Mouse (Mus musculus): ENCODE data around the gene Ppat.

Ppat gene

DNA sequence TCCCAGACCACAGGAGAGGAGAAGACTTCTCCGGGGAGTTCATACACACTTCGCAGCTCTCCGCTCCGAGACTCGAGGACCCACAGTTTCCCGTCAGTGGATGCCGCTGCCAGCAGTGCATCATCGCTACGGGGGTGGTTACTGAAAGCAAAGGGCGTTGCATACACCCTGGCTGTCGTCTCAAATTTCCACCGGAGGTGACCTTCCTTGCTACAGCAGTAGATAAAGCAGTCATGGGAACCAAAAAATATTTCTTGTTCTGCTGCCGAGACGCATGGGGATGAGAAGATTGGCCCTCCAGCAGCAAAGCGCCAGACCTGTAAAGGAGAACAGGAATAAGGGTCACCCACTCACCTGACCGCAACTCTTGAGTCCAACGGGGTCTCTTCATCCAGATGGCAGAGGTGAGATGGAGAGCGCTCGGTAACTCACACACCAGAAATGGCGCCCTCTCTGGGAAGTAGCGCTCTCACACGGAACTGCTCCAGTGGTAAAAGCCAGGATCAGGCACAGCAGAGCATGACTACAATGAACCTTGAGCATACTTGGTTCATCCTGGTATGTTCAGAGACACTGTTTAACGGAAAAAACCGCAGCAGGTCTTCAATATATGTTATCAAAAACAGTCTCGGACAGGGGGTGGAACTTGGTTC lies 75.1 kb downstream of the Ppat start:
- no peak for DNase-seq (ENCODE audit: low spot score)

DNA sequence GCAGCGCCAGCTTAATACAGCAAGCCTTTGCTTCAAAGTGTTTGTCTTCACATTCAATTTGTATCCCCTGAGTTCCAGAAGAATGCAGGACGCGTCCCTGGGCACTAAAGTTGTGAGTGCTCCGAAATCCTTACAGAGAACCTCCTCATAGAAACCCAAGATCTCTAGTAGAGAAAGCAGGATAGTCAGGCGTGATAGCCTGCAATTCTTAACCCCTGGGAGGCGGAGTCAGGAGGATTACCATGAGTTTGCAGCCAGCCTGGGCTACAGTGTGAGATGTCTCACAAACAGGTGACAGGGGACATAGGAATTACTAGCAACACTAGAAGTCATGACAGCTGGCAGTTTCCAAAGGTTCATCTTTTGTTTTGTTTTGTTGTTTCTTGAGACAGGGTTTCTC lies 81.8 kb downstream of the Ppat start:
- DNase-seq (ENCODE audit: low spot score), result no peak

DNA sequence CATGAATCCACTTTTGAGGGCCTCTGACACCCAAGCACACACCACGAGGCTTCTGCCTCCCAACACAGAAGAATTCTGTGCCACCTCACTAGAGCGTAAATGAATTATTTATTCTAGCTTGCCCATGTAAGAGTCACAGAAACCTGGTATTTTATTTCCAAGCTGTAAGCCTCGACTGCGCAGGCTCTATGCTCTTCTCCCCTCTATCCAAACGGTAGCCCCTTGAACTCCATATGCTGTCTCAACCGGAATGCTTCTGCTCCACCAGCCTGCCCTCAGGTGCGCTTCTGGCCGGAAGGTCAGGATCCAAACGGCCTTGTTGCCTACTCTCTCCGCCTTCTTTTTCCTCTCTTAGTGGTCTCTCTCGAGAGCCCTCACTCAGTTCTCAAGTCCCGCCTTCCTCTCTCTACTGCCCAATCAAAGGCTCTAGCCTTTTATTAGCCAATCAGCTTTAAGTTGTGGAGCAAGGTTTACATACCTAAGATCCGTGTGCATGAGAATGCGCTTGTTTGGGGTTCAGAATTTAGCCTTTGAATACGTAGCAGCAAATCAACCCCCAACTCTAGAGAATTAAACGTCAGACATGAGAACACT lies 82.6 kb downstream of the Ppat start:
- no peak for DNase-seq (ENCODE audit: low spot score)

DNA sequence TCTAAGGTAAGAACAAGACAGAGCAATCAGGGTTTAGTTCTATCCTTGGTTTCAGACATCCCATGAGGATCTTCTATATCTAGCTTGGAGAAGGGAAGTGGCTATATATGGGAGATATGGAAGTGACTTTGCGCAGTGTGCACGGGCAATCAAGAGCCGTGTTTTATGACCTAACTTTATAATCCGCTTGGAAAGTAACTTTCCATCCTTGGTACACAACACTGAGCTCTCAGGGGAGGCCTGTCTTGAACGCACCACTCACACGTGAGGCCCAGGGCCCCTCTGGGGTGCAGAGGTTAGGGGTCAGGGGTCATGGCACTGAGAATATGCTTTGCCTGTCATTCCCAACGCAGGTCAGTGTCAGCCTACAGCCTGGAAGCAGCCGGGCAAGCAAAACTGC lies 84.6 kb downstream of the Ppat start:
- no peak for DNase-seq (ENCODE audit: low spot score)

Measured in testis, postnatal 10 days (tissue).